Mouse (Mus musculus): Measurements from ENCODE around the gene March4.

- no peak for TF ChIP-seq CTCF (IDR thresholded peaks at IDR 0.05; ENCODE audit: borderline replicate concordance, insufficient read depth, low read depth, low read length)
- TF ChIP-seq POLR2A (IDR thresholded peaks at IDR 0.05; ENCODE audit: borderline replicate concordance, insufficient read depth, low read length) = no peak
Observed at GRCm38 (mm10) chr1:72418744-72419655, 117.7 kb downstream of the March4 start.
